Mouse (Mus musculus) lung, postnatal 0 days (tissue): ENCODE results near the gene Ltb4r2. TPM values are rescaled to one million over a fixed set of nuclear protein-coding genes. Genes with fewer than 3 reads are reported as not detected.
A peak's percentile ranks its signal among the peaks of the same experiment; 100 is the strongest.

Experiments used
- ATAC-seq: fragments of 200-750 bp; cut with Nextera tagmentation; 2 replicates; pipeline ENCODE4 v1.8.0; 2017; ENCODE audit warnings: moderate library complexity
- DNase-seq: peaks from one replicate; pipeline ENCODE4 v3.0.0-alpha.2; 2016; ENCODE audit warnings: low spot score
- H3K27ac ChIP-seq: fragments of 300-500 bp; sonication (generic); 2 replicates; pipeline ENCODE4 v1.5.1; 2014; ENCODE audit warnings: antibody characterized with exemption, mild to moderate bottlenecking, low read length, mixed read lengths
- H3K27me3 ChIP-seq: fragments of 300-500 bp; sonication (generic); replicated peaks from 2 replicates; pipeline ENCODE4 v1.6.1; 2014; ENCODE audit warnings: low read length, mixed read lengths; ENCODE audit not compliant: insufficient read depth
- H3K36me3 ChIP-seq: fragments of 300-500 bp; sonication (generic); 2 replicates; pipeline ENCODE4 v1.6.1; 2014; ENCODE audit warnings: low read length, mixed read lengths; ENCODE audit not compliant: insufficient read depth
- H3K4me1 ChIP-seq: fragments of 300-500 bp; sonication (generic); 2 replicates; pipeline ENCODE4 v1.6.1; 2014; ENCODE audit warnings: antibody characterized with exemption, low read depth, low read length, mixed read lengths; ENCODE audit not compliant: insufficient read depth
- H3K4me2 ChIP-seq: fragments of 300-500 bp; sonication (generic); replicated peaks from 2 replicates; pipeline ENCODE4 v1.6.1; 2014; ENCODE audit warnings: low read depth, mild to moderate bottlenecking, low read length, moderate library complexity, mixed read lengths
- H3K4me3 ChIP-seq: fragments of 300-500 bp; sonication (generic); 2 replicates; pipeline ENCODE4 v1.5.1; 2014; ENCODE audit warnings: low read depth, low read length
- H3K9ac ChIP-seq: fragments of 300-500 bp; sonication (generic); replicated peaks from 2 replicates; pipeline ENCODE4 v1.6.1; 2014; ENCODE audit warnings: low read depth, mild to moderate bottlenecking
- H3K9me3 ChIP-seq: fragments of 300-500 bp; sonication (generic); 2 replicates; pipeline ENCODE4 v1.6.1; 2016; ENCODE audit warnings: low read length, mixed read lengths
- CTCF ChIP-seq: IDR thresholded peaks from 2 replicates; pipeline ENCODE4 v1.5.1; 2016; ENCODE audit warnings: antibody characterized with exemption, mild to moderate bottlenecking
- EP300 ChIP-seq: IDR thresholded peaks from 2 replicates; pipeline ENCODE4 v1.6.1; 2016; ENCODE audit warnings: antibody characterized with exemption, mild to moderate bottlenecking, control low read depth
- WGBS: fragments of 180-500 bp; shearing (Covaris S2); extraction: QIAGEN DNeasy Blood & Tissue Kit; methylation state at CpG from one replicate; pipeline ENCODE4 v1.1.7; 2014; 5-methylcytosine and 5-hydroxymethylcytosine counted together
- polyA plus RNA-seq: library from polyadenylated mRNA; unstranded; fragments of >200 nt; fragmentation: Nextera tagmentation; extraction: Ambion mirVana; gene quantifications from 2 replicates; pipeline ENCODE4 v1.2.1, GENCODE M21; 2015

Gene Ltb4r2
- polyA plus RNA-seq, 1 experiment from 2014 or later: 0.97 TPM

DNA sequence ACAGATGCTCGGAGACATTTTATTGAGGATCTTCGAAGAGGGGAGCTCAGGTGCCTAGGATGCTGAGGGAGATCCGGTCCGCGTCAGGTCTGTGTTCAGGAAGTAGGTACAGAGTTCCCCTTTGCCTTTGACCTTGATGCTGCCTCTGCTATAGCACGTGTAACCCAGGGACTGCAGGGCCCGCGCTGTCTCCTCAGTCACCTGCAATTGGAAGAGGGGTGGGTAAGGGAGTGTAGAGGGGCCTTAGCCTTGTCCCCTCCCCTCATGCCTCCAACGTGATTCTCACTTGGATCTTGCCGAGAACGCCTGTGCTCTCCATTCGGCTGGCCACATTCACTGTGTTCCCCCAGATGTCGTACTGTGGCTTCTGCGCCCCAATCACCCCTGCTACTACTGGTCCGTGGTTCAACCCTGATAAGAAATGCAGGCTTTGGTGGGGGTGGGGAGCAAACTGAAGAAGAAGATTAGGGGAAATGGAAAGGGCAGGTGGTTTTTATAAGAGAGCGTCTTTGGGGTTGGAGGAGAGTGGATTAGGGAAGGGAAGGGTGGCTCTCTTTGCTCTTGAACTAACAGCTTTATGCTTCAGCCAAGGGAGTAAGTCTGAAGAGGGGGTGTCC lies 8.0 kb downstream of the Ltb4r2 start:
- no peak for ATAC-seq
- no peak overlapping the region for H3K4me3 ChIP-seq
- no peaks in the 10 kb centered on the region for H3K36me3 ChIP-seq
- H3K9ac ChIP-seq: no peak overlapping the region
- H3K27ac ChIP-seq: no peak overlapping the region
- no peak for DNase-seq
- H3K27me3 ChIP-seq: no peaks in the 10 kb centered on the region
- TF ChIP-seq EP300: no peak
- no peak for TF ChIP-seq CTCF
- WGBS: 69% methylated on average over 16 of the region's 16 CpGs
- no peak overlapping the region for H3K4me2 ChIP-seq
- no peaks in the 10 kb centered on the region for H3K9me3 ChIP-seq
- peaks cover 9% of the 10 kb centered on the region; the same call in 1 of the 2 replicates for H3K4me1 ChIP-seq

GRCm38 (mm10) chr14:55776711-55777110 lies 15.5 kb downstream of the Ltb4r2 start:
- H3K4me1 ChIP-seq: no peaks in the 10 kb centered on the region
- H3K27me3 ChIP-seq: 0 out of 2 replicates have a peak, but pooled peaks cover 3% of the 10 kb centered on the region
- H3K9me3 ChIP-seq: no peaks in the 10 kb centered on the region
- H3K4me2 ChIP-seq: no peak overlapping the region
- DNase-seq: no peak
- no peak overlapping the region for H3K9ac ChIP-seq
- TF ChIP-seq EP300 (no peak), CTCF (no peak)
- no peak overlapping the region for H3K4me3 ChIP-seq
- no peaks in the 10 kb centered on the region for H3K36me3 ChIP-seq
- H3K27ac ChIP-seq: no peak overlapping the region
- WGBS: 34% methylated on average over 7 of the region's 7 CpGs
- ATAC-seq: no peak

GRCm38 (mm10) chr14:55777176-55777575 lies 15.9 kb downstream of the Ltb4r2 start:
- TF ChIP-seq CTCF (no peak), EP300 (no peak)
- Histone ChIP-seq H3K9me3 (no peaks in the 10 kb centered on the region), H3K36me3 (no peaks in the 10 kb centered on the region), H3K27me3 (0 out of 2 replicates have a peak, but pooled peaks cover 7% of the 10 kb centered on the region), H3K4me1 (no peaks in the 10 kb centered on the region), H3K4me3 (no peak overlapping the region), H3K27ac (no peak overlapping the region), H3K4me2 (no peak overlapping the region), H3K9ac (no peak overlapping the region)
- WGBS: 24% methylated on average over 3 of the region's 3 CpGs
- DNase-seq: no peak
- no peak for ATAC-seq

GRCm38 (mm10) chr14:55777806-55778205 lies 16.6 kb downstream of the Ltb4r2 start:
- 72% methylated on average over 11 of the region's 11 CpGs for WGBS
- ATAC-seq: no peak
- H3K27me3 ChIP-seq: 0 out of 2 replicates have a peak, but pooled peaks cover 7% of the 10 kb centered on the region

GRCm38 (mm10) chr14:55778686-55779085 lies 17.5 kb downstream of the Ltb4r2 start:
- DNase-seq (no peak), ATAC-seq (no peak)
- H3K9ac ChIP-seq: no peak overlapping the region
- H3K27me3 ChIP-seq: 0 out of 2 replicates have a peak, but pooled peaks cover 7% of the 10 kb centered on the region
- TF ChIP-seq CTCF (no peak), EP300 (no peak)
- H3K4me1 ChIP-seq: no peaks in the 10 kb centered on the region
- WGBS: 88% methylated on average over 15 of the region's 15 CpGs
- no peak overlapping the region for H3K4me2 ChIP-seq
- H3K27ac ChIP-seq: no peak overlapping the region
- no peaks in the 10 kb centered on the region for H3K36me3 ChIP-seq
- no peak overlapping the region for H3K4me3 ChIP-seq
- H3K9me3 ChIP-seq: no peaks in the 10 kb centered on the region

More at GRCm38 (mm10) chr14:55777806-55778205, 16.6 kb downstream of the Ltb4r2 start:
- no peak overlapping the region for H3K4me2 ChIP-seq
- H3K9me3 ChIP-seq: no peaks in the 10 kb centered on the region
- H3K4me3 ChIP-seq: no peak overlapping the region
- H3K27ac ChIP-seq: no peak overlapping the region
- no peak for DNase-seq
- TF ChIP-seq EP300 (no peak), CTCF (no peak)
- no peaks in the 10 kb centered on the region for H3K36me3 ChIP-seq
- H3K4me1 ChIP-seq: no peaks in the 10 kb centered on the region
- no peak overlapping the region for H3K9ac ChIP-seq

GRCm38 (mm10) chr14:55779656-55780055 lies 18.4 kb downstream of the Ltb4r2 start:
- H3K27ac ChIP-seq: no peak overlapping the region
- H3K9ac ChIP-seq: no peak overlapping the region
- 36% methylated on average over 16 of the region's 16 CpGs for WGBS
- ATAC-seq (peak; percentile 49), DNase-seq (peak; percentile 81)
- TF ChIP-seq EP300: no peak
- TF ChIP-seq CTCF: no peak
- H3K36me3 ChIP-seq: no peaks in the 10 kb centered on the region
- H3K4me2 ChIP-seq: no peak overlapping the region
- no peak overlapping the region for H3K4me3 ChIP-seq
- no peaks in the 10 kb centered on the region for H3K4me1 ChIP-seq
- H3K27me3 ChIP-seq: 0 out of 2 replicates have a peak, but pooled peaks cover 7% of the 10 kb centered on the region
- no peaks in the 10 kb centered on the region for H3K9me3 ChIP-seq
